Comparison of ENCODE assay signal across 7 mouse cellular contexts in the genomic region with DNA sequence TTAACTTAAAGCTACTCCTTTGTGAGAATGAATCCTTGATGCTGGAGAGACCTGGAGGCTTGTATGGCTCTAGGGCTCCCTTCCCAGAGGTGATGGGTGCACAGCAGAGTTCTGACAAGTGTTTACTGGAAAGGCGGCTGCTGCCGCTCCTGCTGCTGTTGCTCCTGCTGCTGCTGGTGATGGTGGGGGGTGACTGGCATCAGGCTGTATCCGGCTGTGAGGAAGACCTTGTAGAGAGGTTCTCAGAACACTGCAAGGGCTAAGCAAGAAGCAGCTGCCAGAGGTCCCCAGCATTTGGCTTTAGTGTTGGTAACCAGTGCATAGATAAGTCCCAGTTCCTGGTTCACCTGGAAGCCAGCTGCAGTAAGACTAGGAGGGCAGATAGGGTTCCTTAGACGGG.
DNase-seq lines count a peak whose midpoint lies in the region; ATAC-seq and TF ChIP-seq lines count a peak whose summit lies in the region.

No protein-coding gene starts in this region.

- no peaks in the 10 kb centered on the region for H3K9me3 ChIP-seq in forebrain, embryonic 15.5 days
- no peaks in the 10 kb centered on the region for H3K9me3 ChIP-seq in liver, postnatal 0 days (ENCODE audit: low read length)

- peaks cover 81% of the 10 kb centered on the region for H3K4me1 ChIP-seq in forebrain, embryonic 15.5 days
- H3K4me1 ChIP-seq in liver, postnatal 0 days (ENCODE audit: insufficient read depth), result peaks cover 41% of the 10 kb centered on the region

- H3K36me3 ChIP-seq in forebrain, embryonic 15.5 days, result no peaks in the 10 kb centered on the region
- peaks cover 4% of the 10 kb centered on the region; the same call in 1 of the 2 replicates for H3K36me3 ChIP-seq in liver, postnatal 0 days (replicated peaks; ENCODE audit: insufficient read depth, low read length)

- H3K27me3 ChIP-seq in forebrain, embryonic 15.5 days, result no peaks in the 10 kb centered on the region
- 0 out of 2 replicates have a peak, but pooled peaks cover 6% of the 10 kb centered on the region for H3K27me3 ChIP-seq in liver, postnatal 0 days (ENCODE audit: insufficient read depth, low read length)

- peak overlapping the region; percentile 98 for H3K27ac ChIP-seq in forebrain, embryonic 15.5 days (replicated peaks)
- peak overlapping the region; percentile 74 for H3K27ac ChIP-seq in liver, postnatal 0 days (ENCODE audit: low read depth)

- peak; percentile 40 for DNase-seq in right cerebral cortex, postnatal 25 days
- DNase-seq in right cerebral cortex, postnatal 14 days, result no peak
- DNase-seq in liver, postnatal 0 days, result no peak
- DNase-seq in right cerebral cortex, postnatal 10 days (ENCODE audit: low spot score in 2 of 2), result no peak
- no peak for DNase-seq in cerebellum, adult 18-20 months

- TF ChIP-seq EP300 in liver, postnatal 0 days (IDR thresholded peaks at IDR 0.05; ENCODE audit: low read depth), result no peak

- WGBS in forebrain, embryonic 15.5 days, result 8% methylated on average over 4 of the region's 4 CpGs
- WGBS in liver, postnatal 0 days (ENCODE audit: insufficient replicate concordance), result 31% methylated on average over 4 of the region's 4 CpGs

- 0 out of 2 replicates have a peak, but pooled peaks have one; percentile 1 for ATAC-seq in forebrain, embryonic 15.5 days (replicated peaks)
- ATAC-seq in liver, postnatal 0 days, result no peak
- no peak for ATAC-seq in activated CD4-positive, CD25-positive, alpha-beta regulatory T cell, adult 4 months

- TF ChIP-seq CTCF in liver, postnatal 0 days (IDR thresholded peaks at IDR 0.05; ENCODE audit: low read depth), result no peak

- peak overlapping the region; percentile 96 for H3K9ac ChIP-seq in forebrain, embryonic 15.5 days (replicated peaks)
- peak overlapping the region; percentile 68 for H3K9ac ChIP-seq in liver, postnatal 0 days (replicated peaks)

- H3K4me2 ChIP-seq in forebrain, embryonic 15.5 days (replicated peaks), result peak overlapping the region; percentile 98
- peak overlapping the region; percentile 89 for H3K4me2 ChIP-seq in liver, postnatal 0 days (ENCODE audit: low read depth, low read length)

- H3K4me3 ChIP-seq in forebrain, embryonic 15.5 days, result peak overlapping the region; percentile 76
- peak overlapping the region; percentile 55 for H3K4me3 ChIP-seq in liver, postnatal 0 days (ENCODE audit: low read depth, low read length)
